Mouse (Mus musculus) spleen, adult 2 months (tissue): Measurements from ENCODE around the gene L1cam.

Experiments used
- CTCF ChIP-seq: fragments of 200-500 bp; IDR thresholded peaks from 2 replicates; pipeline ENCODE4 v1.5.1; 2011; ENCODE audit warnings: mild to moderate bottlenecking, inconsistent platforms; ENCODE audit not compliant: insufficient read depth, insufficient read length, insufficient replicate concordance; ENCODE audit errors: extremely low read depth
- POLR2A ChIP-seq: fragments of 200-500 bp; IDR thresholded peaks from 2 replicates; pipeline ENCODE4 v1.6.1; 2011; ENCODE audit warnings: low read depth, low read length, inconsistent platforms

DNA sequence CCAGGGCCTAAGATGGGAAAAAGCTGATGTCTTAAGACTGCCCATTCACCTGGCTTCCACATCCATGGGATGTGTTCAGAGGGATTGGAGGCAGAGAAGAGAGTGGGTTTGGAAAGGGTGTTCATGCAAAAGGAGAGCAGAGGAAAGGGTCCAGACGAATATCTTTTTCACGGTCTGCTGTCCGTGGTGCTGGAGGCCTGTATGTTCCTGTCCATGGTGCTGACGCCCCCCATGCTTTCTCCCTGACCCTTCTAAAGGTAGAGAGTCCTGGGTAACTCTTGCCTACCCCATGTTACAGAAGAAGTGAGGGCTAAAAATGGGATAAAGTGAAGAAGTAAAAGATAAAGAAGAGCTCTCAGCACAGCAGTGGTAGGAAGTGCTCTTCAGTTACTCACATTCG lies 26.6 kb downstream of the L1cam start:
- TF ChIP-seq POLR2A (no peak), CTCF (no peak)
